Mouse (Mus musculus) brain, embryonic 14.5 days (tissue): ENCODE measurements around the gene Nsmce3.

Experiments
- CTCF ChIP-seq: fragments of 200-500 bp; IDR thresholded peaks from 2 replicates; pipeline ENCODE4 v1.5.1; 2012; ENCODE audit warnings: inconsistent platforms, mild to moderate bottlenecking, moderate library complexity, borderline replicate concordance; ENCODE audit not compliant: insufficient read depth, insufficient read length; ENCODE audit errors: extremely low read depth
- POLR2A ChIP-seq: fragments of 200-500 bp; IDR thresholded peaks from 2 replicates; pipeline ENCODE4 v1.6.1; 2012; ENCODE audit warnings: mild to moderate bottlenecking, inconsistent platforms, borderline replicate concordance; ENCODE audit not compliant: poor library complexity, insufficient read depth, insufficient read length, severe bottlenecking; ENCODE audit errors: extremely low read depth

DNA sequence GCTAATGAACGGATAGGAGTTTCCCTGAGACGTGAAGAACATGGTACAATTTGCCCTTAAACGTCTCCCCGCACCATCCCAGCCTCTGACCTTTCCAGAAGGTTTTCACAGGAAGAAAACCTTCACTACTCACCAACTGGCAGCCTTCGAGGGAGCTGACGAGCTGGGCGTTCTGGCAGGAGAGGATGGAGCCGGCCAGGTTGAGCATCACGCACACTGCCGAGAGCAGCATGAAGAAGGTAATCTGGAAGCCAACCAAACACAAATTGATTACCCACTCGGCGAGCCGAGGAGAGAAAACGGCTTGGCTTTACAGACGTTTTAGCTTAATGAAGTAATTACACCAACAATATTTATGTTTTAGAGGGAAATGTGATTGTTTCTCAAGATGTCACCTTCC lies 16.8 kb downstream of the Nsmce3 start:
- TF ChIP-seq POLR2A, result no peak
- TF ChIP-seq CTCF, result no peak
